Mouse (Mus musculus) neural tube, embryonic 12.5 days (tissue): Measurements from ENCODE around the gene R3hdm2. TPM values are rescaled to one million over a fixed set of nuclear protein-coding genes. Genes with fewer than 3 reads are reported as not detected.
A peak's percentile ranks its signal among the peaks of the same experiment; 100 is the strongest.

ENCODE experiments used
- ATAC-seq: fragments of 200-750 bp; cut with Nextera tagmentation; 2 replicates; pipeline ENCODE4 v1.8.0; 2017; ENCODE audit warnings: low read depth, mild to moderate bottlenecking, moderate TSS enrichment, moderate library complexity; ENCODE audit not compliant: low FRiP score
- H3K27ac ChIP-seq: fragments of 300-500 bp; sonication (generic); 2 replicates; pipeline ENCODE4 v1.5.1; 2016
- H3K27me3 ChIP-seq: fragments of 300-500 bp; sonication (generic); replicated peaks from 2 replicates; pipeline ENCODE4 v1.6.1; 2016; ENCODE audit warnings: mild to moderate bottlenecking
- H3K36me3 ChIP-seq: fragments of 300-500 bp; sonication (generic); 2 replicates; pipeline ENCODE4 v1.6.1; 2016; ENCODE audit warnings: mild to moderate bottlenecking
- H3K4me1 ChIP-seq: fragments of 300-500 bp; sonication (generic); 2 replicates; pipeline ENCODE4 v1.6.1; 2016
- H3K4me2 ChIP-seq: fragments of 300-500 bp; sonication (generic); replicated peaks from 2 replicates; pipeline ENCODE4 v1.6.1; 2016; ENCODE audit warnings: mild to moderate bottlenecking
- H3K4me3 ChIP-seq: fragments of 300-500 bp; sonication (generic); 2 replicates; pipeline ENCODE4 v1.5.1; 2016
- H3K9ac ChIP-seq: fragments of 300-500 bp; sonication (generic); 2 replicates; pipeline ENCODE4 v1.6.1; 2016; ENCODE audit warnings: mild to moderate bottlenecking
- H3K9me3 ChIP-seq: fragments of 300-500 bp; sonication (generic); 2 replicates; pipeline ENCODE4 v1.6.1; 2016; ENCODE audit warnings: mild to moderate bottlenecking
- WGBS: fragments of 180-500 bp; shearing (Covaris S2); methylation state at CpG from one replicate; pipeline ENCODE4 v1.1.7; 2016; 5-methylcytosine and 5-hydroxymethylcytosine counted together
- polyA plus RNA-seq: library from polyadenylated mRNA; unstranded; fragments of >200 nt; fragmentation: Nextera tagmentation; extraction: Ambion mirVana; gene quantifications from 2 replicates; pipeline ENCODE4 v1.2.1, GENCODE M21; 2016

The R3hdm2 gene
- polyA plus RNA-seq, 1 experiment from 2014 or later = 33.9 TPM

- no peak for ATAC-seq
- Histone ChIP-seq H3K4me1 (peaks cover 76% of the 10 kb centered on the region), H3K9ac (no peak overlapping the region; the same call in 1 of the 2 replicates), H3K27ac (no peak overlapping the region), H3K4me2 (peak overlapping the region; percentile 49), H3K9me3 (no peaks in the 10 kb centered on the region), H3K36me3 (peaks cover 29% of the 10 kb centered on the region), H3K27me3 (peaks cover 41% of the 10 kb centered on the region), H3K4me3 (no peak overlapping the region)
- 6% methylated on average over 30 of the region's 30 CpGs for WGBS
These were observed 136.6 kb downstream of the R3hdm2 start for GRCm38 (mm10) chr10:127516576-127517260.

- H3K27ac ChIP-seq = no peak overlapping the region
- no peaks in the 10 kb centered on the region for H3K9me3 ChIP-seq
- H3K4me3 ChIP-seq = no peak overlapping the region
- peaks cover 29% of the 10 kb centered on the region for H3K36me3 ChIP-seq
- ATAC-seq = no peak
- H3K9ac ChIP-seq = no peak overlapping the region
- no peak overlapping the region for H3K4me2 ChIP-seq
- 95% methylated on average over 22 of the region's 22 CpGs for WGBS
- peaks cover 38% of the 10 kb centered on the region for H3K27me3 ChIP-seq
- H3K4me1 ChIP-seq = peaks cover 68% of the 10 kb centered on the region
These were observed 137.8 kb downstream of the R3hdm2 start for GRCm38 (mm10) chr10:127517941-127518340.

GRCm38 (mm10) chr10:127519041-127519701, 139.0 kb downstream of the R3hdm2 start:
- H3K4me3 ChIP-seq = no peak overlapping the region
- no peak overlapping the region for H3K27ac ChIP-seq
- no peak for ATAC-seq
- 93% methylated on average over 25 of the region's 26 CpGs for WGBS
- peaks cover 37% of the 10 kb centered on the region for H3K27me3 ChIP-seq
- no peaks in the 10 kb centered on the region for H3K9me3 ChIP-seq
- peaks cover 56% of the 10 kb centered on the region for H3K4me1 ChIP-seq
- H3K36me3 ChIP-seq = peaks cover 29% of the 10 kb centered on the region
- no peak overlapping the region for H3K9ac ChIP-seq
- H3K4me2 ChIP-seq = no peak overlapping the region

- Histone ChIP-seq H3K27ac (no peak overlapping the region), H3K4me1 (peaks cover 56% of the 10 kb centered on the region), H3K4me3 (no peak overlapping the region), H3K36me3 (peaks cover 29% of the 10 kb centered on the region), H3K9ac (no peak overlapping the region), H3K9me3 (no peaks in the 10 kb centered on the region), H3K4me2 (no peak overlapping the region), H3K27me3 (peaks cover 37% of the 10 kb centered on the region)
- WGBS = 93% methylated on average over 37 of the region's 37 CpGs
- ATAC-seq = no peak
These were observed 140.0 kb downstream of the R3hdm2 start for GRCm38 (mm10) chr10:127519903-127520713.

GRCm38 (mm10) chr10:127520714-127521357, 140.7 kb downstream of the R3hdm2 start:
- no peak for ATAC-seq
- H3K27ac ChIP-seq = no peak overlapping the region
- 86% methylated on average over 20 of the region's 20 CpGs for WGBS
- no peaks in the 10 kb centered on the region for H3K9me3 ChIP-seq
- H3K27me3 ChIP-seq = peaks cover 37% of the 10 kb centered on the region
- peaks cover 56% of the 10 kb centered on the region for H3K4me1 ChIP-seq
- H3K36me3 ChIP-seq = peaks cover 29% of the 10 kb centered on the region
- no peak overlapping the region for H3K9ac ChIP-seq
- H3K4me3 ChIP-seq = peak overlapping the region; percentile 14; the same call in 1 of the 2 replicates
- peak overlapping the region; percentile 85 for H3K4me2 ChIP-seq

GRCm38 (mm10) chr10:127521611-127522080, 141.5 kb downstream of the R3hdm2 start:
- Histone ChIP-seq H3K9me3 (no peaks in the 10 kb centered on the region), H3K4me1 (peaks cover 56% of the 10 kb centered on the region), H3K9ac (peak overlapping the region; percentile 54), H3K4me2 (peak overlapping the region; percentile 85), H3K4me3 (peak overlapping the region; percentile 54), H3K27me3 (peaks cover 43% of the 10 kb centered on the region), H3K36me3 (peaks cover 29% of the 10 kb centered on the region), H3K27ac (no peak overlapping the region)
- 10% methylated on average over 12 of the region's 12 CpGs for WGBS
- ATAC-seq = peak; percentile 5; the same call in 1 of the 2 replicates

- Histone ChIP-seq H3K9me3 (no peaks in the 10 kb centered on the region), H3K4me1 (peaks cover 56% of the 10 kb centered on the region), H3K27me3 (peaks cover 43% of the 10 kb centered on the region), H3K4me2 (peak within 1 kb of the TSS; percentile 85), H3K9ac (peak within 1 kb of the TSS; percentile 54), H3K27ac (no peak within 1 kb of the TSS), H3K4me3 (peak within 1 kb of the TSS; percentile 54), H3K36me3 (peaks cover 29% of the 10 kb centered on the region)
- WGBS = under 1% methylated on average over 21 of the region's 21 CpGs
- ATAC-seq = peak; percentile 41; the same call in 1 of the 2 replicates
These were observed 142.0 kb downstream of the R3hdm2 start, which contains the start of gene Shmt2 for GRCm38 (mm10) chr10:127522088-127522581. TSS of gene Shmt2 (minus strand) at chr10:127522444.

- under 1% methylated on average over 23 of the region's 23 CpGs for WGBS
- Histone ChIP-seq H3K27me3 (peaks cover 64% of the 10 kb centered on the region), H3K9ac (peak overlapping the region; percentile 29; the same call in 1 of the 2 replicates), H3K36me3 (peaks cover 8% of the 10 kb centered on the region), H3K4me3 (no peak overlapping the region), H3K27ac (peak overlapping the region; percentile 42; the same call in 1 of the 2 replicates), H3K9me3 (no peaks in the 10 kb centered on the region), H3K4me1 (peaks cover 75% of the 10 kb centered on the region), H3K4me2 (peak overlapping the region; percentile 81)
- no peak for ATAC-seq
These were observed 144.6 kb downstream of the R3hdm2 start for GRCm38 (mm10) chr10:127524646-127525255.

GRCm38 (mm10) chr10:127526048-127526447, 145.9 kb downstream of the R3hdm2 start:
- peak overlapping the region; percentile 23 for H3K4me3 ChIP-seq
- H3K27ac ChIP-seq = peak overlapping the region; percentile 84; the same call in 1 of the 2 replicates
- no peak for ATAC-seq
- H3K27me3 ChIP-seq = peaks cover 77% of the 10 kb centered on the region
- WGBS = 1% methylated on average over 26 of the region's 26 CpGs
- no peaks in the 10 kb centered on the region for H3K36me3 ChIP-seq
- peaks cover 79% of the 10 kb centered on the region for H3K4me1 ChIP-seq
- H3K4me2 ChIP-seq = peak overlapping the region; percentile 81
- peak overlapping the region; percentile 44; the same call in 1 of the 2 replicates for H3K9ac ChIP-seq
- no peaks in the 10 kb centered on the region for H3K9me3 ChIP-seq

- WGBS = 2% methylated on average over 26 of the region's 26 CpGs
- peak overlapping the region; percentile 44 for H3K9ac ChIP-seq
- peak overlapping the region; percentile 23 for H3K4me3 ChIP-seq
- peak overlapping the region; percentile 84; the same call in 1 of the 2 replicates for H3K27ac ChIP-seq
- peak; percentile 16; the same call in 1 of the 2 replicates for ATAC-seq
- peaks cover 83% of the 10 kb centered on the region for H3K27me3 ChIP-seq
- H3K9me3 ChIP-seq = no peaks in the 10 kb centered on the region
- peaks cover 78% of the 10 kb centered on the region for H3K4me1 ChIP-seq
- H3K36me3 ChIP-seq = no peaks in the 10 kb centered on the region
- peak overlapping the region; percentile 81 for H3K4me2 ChIP-seq
These were observed 146.6 kb downstream of the R3hdm2 start for GRCm38 (mm10) chr10:127526681-127527080.

GRCm38 (mm10) chr10:127527481-127527880, 147.4 kb downstream of the R3hdm2 start:
- peak overlapping the region; percentile 44 for H3K9ac ChIP-seq
- peaks cover 74% of the 10 kb centered on the region for H3K4me1 ChIP-seq

More at GRCm38 (mm10) chr10:127527481-127527880, 147.4 kb downstream of the R3hdm2 start:
- Histone ChIP-seq H3K27ac (peak overlapping the region; percentile 84), H3K27me3 (peaks cover 91% of the 10 kb centered on the region), H3K4me2 (peak overlapping the region; percentile 81), H3K9me3 (no peaks in the 10 kb centered on the region), H3K4me3 (peak overlapping the region; percentile 9; the same call in 1 of the 2 replicates), H3K36me3 (no peaks in the 10 kb centered on the region)
- whole genome bisulfite sequencing = 1% methylated on average over 17 of the region's 17 CpGs
- ATAC-seq = peak; percentile 31
